Mouse (Mus musculus): Measurements from ENCODE around the gene Prex1. TPM values are rescaled to one million over a fixed set of nuclear protein-coding genes. Genes with fewer than 3 reads are reported as not detected.

Gene Prex1
- polyA plus RNA-seq, 1 experiment from 2014 or later = 32.7 TPM

DNA sequence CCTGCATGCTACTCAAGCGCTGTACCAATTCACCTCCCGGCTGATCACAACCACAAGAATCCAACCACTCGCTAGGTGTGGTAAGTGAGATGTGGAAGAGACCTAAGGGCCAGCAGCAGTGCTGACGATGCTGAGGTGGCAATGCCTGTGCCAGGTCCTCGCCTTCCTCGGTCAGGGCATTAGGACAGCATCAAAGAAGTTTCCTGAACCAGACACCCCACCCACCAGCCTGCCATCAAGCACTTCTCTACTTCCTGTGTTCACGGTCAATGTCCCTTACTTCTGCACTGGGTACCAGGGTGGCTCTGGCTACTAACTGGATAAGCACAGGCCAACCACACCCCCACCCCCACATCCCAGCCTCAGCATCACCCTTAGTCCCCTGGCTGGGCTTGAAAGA, 91.0 kb downstream of the Prex1 start:
- WGBS = 91% methylated on average over 7 of the region's 7 CpGs

DNA sequence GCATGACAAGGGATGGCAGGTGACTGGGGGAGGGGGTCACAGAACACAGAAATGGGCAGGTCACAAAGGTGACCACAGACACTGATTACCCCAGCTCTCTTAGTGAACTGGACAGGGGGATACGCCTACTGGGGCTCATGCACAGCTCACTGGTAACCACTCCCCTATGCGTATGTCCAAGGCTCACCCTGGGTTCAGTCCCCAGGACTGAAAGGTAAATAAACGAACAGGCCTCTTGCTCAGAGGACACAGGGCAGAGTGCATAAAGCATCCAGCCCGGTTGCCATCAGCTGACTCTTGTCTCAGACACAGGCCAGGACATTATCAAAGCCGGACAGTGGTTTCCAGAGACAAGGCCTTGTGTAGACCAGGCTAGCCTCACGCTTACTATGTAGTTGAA, 91.6 kb downstream of the Prex1 start:
- ATAC-seq = no peak
- WGBS = 91% methylated on average over 6 of the region's 6 CpGs
- peaks cover 21% of the 10 kb centered on the region for H3K4me1 ChIP-seq

More for the DNA sequence above, 91.0 kb downstream of the Prex1 start:
- H3K4me3 ChIP-seq = no peak overlapping the region
- H3K27ac ChIP-seq = peak overlapping the region; percentile 57; the same call in 1 of the 2 replicates
- ATAC-seq = peak; percentile 8; the same call in 1 of the 2 replicates
- no peak overlapping the region for H3K9ac ChIP-seq
- H3K36me3 ChIP-seq (ENCODE audit: poor library complexity, severe bottlenecking) = peaks cover 29% of the 10 kb centered on the region
- no peaks in the 10 kb centered on the region for H3K27me3 ChIP-seq
- H3K4me2 ChIP-seq = no peak overlapping the region
- peaks cover 21% of the 10 kb centered on the region for H3K4me1 ChIP-seq
- H3K9me3 ChIP-seq (replicated peaks) = no peaks in the 10 kb centered on the region

DNA sequence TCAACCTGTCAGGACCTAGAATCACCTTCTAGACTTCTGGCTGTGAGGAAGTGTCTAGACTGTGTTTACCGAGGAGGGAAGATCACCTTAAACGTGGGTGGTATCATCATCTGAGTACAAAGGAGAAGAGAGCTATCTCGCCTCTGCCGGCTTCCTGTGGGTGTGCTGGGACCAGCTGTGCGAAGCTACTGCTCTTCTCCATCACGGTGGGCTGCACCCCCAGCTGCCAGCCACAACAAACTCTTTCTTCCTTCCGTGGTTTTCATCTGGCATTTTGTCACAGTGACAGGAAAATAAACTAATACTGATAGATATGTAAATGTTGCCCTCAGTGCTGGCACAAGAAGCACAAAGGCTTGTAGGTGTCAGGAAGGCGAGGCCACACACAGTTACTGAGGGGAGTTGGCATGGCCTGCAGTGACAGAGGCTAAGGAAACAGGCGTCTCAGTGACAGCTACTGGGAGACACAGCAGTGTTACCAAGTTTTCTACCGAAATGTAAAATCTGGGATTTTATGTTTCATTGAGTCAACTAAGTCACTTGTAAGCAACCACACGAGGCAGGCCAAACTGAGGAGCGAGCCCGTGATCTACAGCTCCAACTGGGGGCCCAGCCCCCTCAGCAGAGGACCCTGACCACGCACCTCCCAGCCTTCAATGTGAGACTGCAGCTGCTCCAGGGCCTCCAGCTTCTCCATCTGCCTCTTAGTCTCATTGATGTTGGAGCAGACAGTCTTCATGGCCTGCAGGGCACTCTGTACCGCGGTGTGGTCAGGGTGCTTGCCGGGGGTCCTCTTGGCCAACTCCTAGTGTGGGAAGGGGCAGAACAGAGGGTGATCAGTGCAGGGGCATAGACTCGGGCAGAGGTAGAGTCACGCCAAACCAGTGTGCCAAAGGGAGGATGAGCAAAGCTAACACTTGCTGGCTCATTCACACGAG, 92.8 kb downstream of the Prex1 start:
- H3K4me2 ChIP-seq = no peak overlapping the region
- no peak overlapping the region for H3K4me3 ChIP-seq
- H3K27me3 ChIP-seq = no peaks in the 10 kb centered on the region
- no peaks in the 10 kb centered on the region for H3K9me3 ChIP-seq (replicated peaks)
- H3K27ac ChIP-seq = peak overlapping the region; percentile 40; the same call in 1 of the 2 replicates
- no peak for ATAC-seq
- peaks cover 21% of the 10 kb centered on the region for H3K4me1 ChIP-seq
- peaks cover 26% of the 10 kb centered on the region for H3K36me3 ChIP-seq (ENCODE audit: poor library complexity, severe bottlenecking)
- WGBS = 83% methylated on average over 20 of the region's 20 CpGs
- H3K9ac ChIP-seq = no peak overlapping the region

More for the DNA sequence above, 91.6 kb downstream of the Prex1 start:
- Histone ChIP-seq H3K36me3 (ENCODE audit: poor library complexity, severe bottlenecking) (peaks cover 30% of the 10 kb centered on the region), H3K4me3 (no peak overlapping the region), H3K27me3 (no peaks in the 10 kb centered on the region), H3K9me3 (replicated peaks) (no peaks in the 10 kb centered on the region), H3K27ac (no peak overlapping the region), H3K4me2 (no peak overlapping the region), H3K9ac (no peak overlapping the region)

DNA sequence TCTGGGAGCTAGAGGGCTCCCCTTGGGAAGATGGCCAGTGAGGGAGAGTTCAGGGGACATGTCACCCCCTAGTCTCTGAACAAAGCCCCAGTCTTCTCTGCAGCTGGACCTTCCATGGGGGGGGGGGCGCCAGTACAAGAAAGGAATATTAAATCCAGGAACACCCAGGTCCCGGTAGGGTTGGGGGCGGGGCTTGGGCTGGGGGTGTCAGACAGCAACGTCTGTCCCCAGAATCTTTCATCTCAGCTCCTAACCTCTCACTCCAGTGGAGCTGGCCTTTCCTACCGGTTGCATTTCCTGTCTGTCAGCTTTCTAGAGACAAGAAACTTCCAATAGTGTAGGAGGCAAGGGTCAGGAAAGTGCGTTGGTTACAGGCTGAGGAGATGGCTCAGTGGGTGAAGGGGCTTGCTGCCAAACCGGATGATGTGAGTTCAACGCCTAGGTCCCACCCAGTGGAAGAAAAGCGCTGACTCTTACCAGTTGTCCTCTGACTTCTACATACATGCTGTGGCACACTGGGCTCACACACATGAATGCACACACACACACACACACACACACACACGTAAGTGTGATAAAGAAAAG, 93.6 kb downstream of the Prex1 start:
- no peak for ATAC-seq

DNA sequence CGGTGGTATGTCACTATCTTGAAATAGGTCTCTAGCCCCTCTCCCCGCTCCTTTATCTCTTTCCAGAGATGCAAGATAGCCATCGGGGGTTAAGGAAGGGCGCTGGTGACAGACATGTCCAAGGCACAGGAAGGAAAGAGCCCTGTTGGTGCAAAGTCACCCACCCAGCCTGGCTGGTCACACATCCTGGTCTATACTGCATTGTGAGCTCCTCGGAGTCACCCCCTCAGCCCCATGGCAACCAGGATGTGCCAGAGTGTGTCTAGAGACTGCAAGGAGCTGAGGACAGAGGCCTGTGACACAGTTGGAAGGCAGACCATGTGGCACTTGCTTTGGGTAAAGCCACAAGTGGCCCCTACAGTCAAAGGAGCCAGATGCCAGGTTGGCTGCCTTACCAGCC, 94.4 kb downstream of the Prex1 start:
- ATAC-seq = no peak
- Histone ChIP-seq H3K9me3 (replicated peaks) (no peaks in the 10 kb centered on the region), H3K4me2 (no peak overlapping the region), H3K36me3 (ENCODE audit: poor library complexity, severe bottlenecking) (peaks cover 38% of the 10 kb centered on the region), H3K27me3 (no peaks in the 10 kb centered on the region), H3K4me1 (peaks cover 21% of the 10 kb centered on the region), H3K9ac (no peak overlapping the region), H3K27ac (no peak overlapping the region), H3K4me3 (no peak overlapping the region)
- 97% methylated on average over 5 of the region's 5 CpGs for WGBS

More for the DNA sequence above, 93.6 kb downstream of the Prex1 start:
- H3K9me3 ChIP-seq (replicated peaks) = no peaks in the 10 kb centered on the region
- 86% methylated on average over 10 of the region's 10 CpGs for WGBS
- H3K27me3 ChIP-seq = no peaks in the 10 kb centered on the region
- H3K27ac ChIP-seq = no peak overlapping the region
- H3K9ac ChIP-seq = no peak overlapping the region
- H3K4me2 ChIP-seq = no peak overlapping the region
- H3K36me3 ChIP-seq (ENCODE audit: poor library complexity, severe bottlenecking) = peaks cover 34% of the 10 kb centered on the region
- H3K4me1 ChIP-seq = peaks cover 21% of the 10 kb centered on the region
- no peak overlapping the region for H3K4me3 ChIP-seq

DNA sequence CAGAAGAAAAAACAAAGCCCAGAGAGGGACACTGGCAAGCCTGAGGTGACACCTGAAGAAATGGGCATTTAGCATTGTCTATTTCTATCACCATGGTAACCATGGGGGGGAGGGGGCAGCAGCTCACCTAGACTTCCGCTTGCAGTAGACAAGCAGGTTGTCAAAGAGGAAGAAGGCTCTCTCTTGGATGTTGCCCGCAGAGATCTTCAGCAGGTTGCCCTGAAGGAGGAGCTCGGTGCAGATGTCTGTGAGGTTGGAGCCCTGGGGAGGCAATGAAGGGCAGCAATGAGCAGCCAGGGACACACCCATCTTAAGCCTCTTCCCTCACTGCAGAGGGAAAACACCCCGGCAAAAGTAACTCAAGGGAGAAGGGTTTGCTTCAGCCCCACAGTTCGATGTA, 95.9 kb downstream of the Prex1 start:
- WGBS = 95% methylated on average over 5 of the region's 5 CpGs
- H3K36me3 ChIP-seq (ENCODE audit: poor library complexity, severe bottlenecking) = peaks cover 45% of the 10 kb centered on the region
- no peaks in the 10 kb centered on the region for H3K9me3 ChIP-seq (replicated peaks)
- H3K9ac ChIP-seq = no peak overlapping the region
- H3K4me3 ChIP-seq = no peak overlapping the region
- no peak overlapping the region for H3K27ac ChIP-seq
- H3K27me3 ChIP-seq = no peaks in the 10 kb centered on the region
- H3K4me2 ChIP-seq = no peak overlapping the region
- H3K4me1 ChIP-seq = peaks cover 8% of the 10 kb centered on the region
- ATAC-seq = no peak

DNA sequence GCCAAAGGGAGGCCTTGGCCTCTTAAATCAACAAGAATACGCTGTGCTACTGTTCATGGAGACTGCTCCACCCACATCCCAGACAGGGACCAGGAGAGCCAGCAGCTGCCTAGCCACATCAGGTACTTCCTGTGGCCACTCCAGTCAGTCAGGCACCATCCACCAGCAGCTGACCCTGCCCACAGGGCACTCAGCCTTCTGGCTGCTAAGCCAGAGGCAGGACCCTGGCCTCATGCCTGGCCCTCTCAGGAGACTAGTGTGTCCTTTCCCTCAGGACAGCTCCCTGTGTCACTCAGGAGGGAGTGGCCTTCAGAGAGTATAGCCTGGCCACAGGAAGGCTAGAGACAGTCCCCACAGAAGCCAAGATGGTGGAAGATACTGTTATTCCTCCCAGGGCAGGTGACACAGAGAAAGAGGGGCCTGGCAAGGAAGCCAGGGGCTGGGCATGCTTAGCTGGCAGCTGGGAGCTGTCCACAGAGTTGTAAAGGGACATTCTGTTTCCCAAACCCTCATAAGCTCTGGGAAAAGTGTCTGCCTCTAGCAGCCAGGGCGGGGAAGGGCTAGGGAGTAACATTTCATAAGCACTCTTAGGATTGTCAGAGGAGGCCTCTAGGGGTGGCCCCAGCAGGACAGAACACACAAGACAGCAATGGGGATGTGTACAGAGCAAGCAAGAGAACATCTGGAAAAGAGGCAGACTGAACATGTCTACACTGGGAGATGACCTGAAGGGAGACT, 98.1 kb downstream of the Prex1 start:
- no peak for ATAC-seq
- Histone ChIP-seq H3K27ac (no peak overlapping the region), H3K36me3 (ENCODE audit: poor library complexity, severe bottlenecking) (peaks cover 55% of the 10 kb centered on the region), H3K4me2 (no peak overlapping the region), H3K9ac (no peak overlapping the region), H3K4me1 (no peaks in the 10 kb centered on the region), H3K4me3 (no peak overlapping the region), H3K27me3 (no peaks in the 10 kb centered on the region), H3K9me3 (replicated peaks) (no peaks in the 10 kb centered on the region)
- whole genome bisulfite sequencing = 85% methylated on average over 2 of the region's 2 CpGs

DNA sequence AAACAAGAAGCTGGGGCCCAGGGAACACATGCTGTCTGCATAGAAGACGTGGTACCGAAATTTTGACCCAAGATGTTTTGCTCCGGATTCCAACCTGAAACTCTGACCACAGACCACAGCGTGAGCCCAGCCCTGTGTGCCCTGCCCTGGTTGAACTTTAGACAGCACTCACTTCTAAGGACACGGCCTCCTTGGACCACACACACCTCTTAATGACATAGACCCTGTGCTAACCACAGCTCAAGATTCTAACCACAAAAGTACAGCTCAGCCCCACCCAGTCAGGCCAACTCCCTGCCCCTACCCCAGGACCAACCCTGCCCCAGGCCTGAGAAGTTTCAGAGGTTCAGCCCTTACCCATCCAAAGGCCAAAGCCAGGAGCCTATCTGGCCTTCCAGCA, 103.4 kb downstream of the Prex1 start:
- Histone ChIP-seq H3K4me2 (no peak overlapping the region), H3K4me1 (0 out of 2 replicates have a peak, but pooled peaks cover 6% of the 10 kb centered on the region), H3K36me3 (ENCODE audit: poor library complexity, severe bottlenecking) (peaks cover 42% of the 10 kb centered on the region), H3K9ac (no peak overlapping the region), H3K27ac (no peak overlapping the region), H3K4me3 (no peak overlapping the region), H3K27me3 (no peaks in the 10 kb centered on the region), H3K9me3 (replicated peaks) (no peaks in the 10 kb centered on the region)
- 92% methylated on average over 5 of the region's 5 CpGs for WGBS
- no peak for ATAC-seq

DNA sequence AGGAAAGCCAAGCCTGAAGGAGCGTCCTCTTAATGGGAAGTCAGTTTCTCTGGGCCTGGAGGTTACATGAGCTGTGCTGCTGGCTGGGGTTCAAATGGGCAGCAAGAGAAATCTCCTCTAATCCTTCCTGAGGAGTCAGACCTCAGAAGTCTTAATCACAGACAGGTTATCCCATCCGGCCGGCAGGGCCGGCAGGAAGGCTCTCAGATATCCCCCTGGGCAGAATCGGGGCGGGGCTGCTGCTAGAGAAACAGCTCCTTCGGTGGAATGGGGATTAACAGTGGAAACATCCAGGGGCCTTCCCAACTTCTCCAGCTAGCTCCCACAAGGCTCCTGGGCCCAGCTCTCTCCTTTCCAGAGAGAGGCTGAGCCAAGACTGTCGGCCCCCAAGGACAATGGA, 105.1 kb downstream of the Prex1 start:
- Histone ChIP-seq H3K4me2 (no peak overlapping the region), H3K9ac (no peak overlapping the region), H3K4me3 (no peak overlapping the region), H3K4me1 (0 out of 2 replicates have a peak, but pooled peaks cover 6% of the 10 kb centered on the region), H3K36me3 (ENCODE audit: poor library complexity, severe bottlenecking) (peaks cover 36% of the 10 kb centered on the region), H3K27ac (no peak overlapping the region), H3K9me3 (replicated peaks) (no peaks in the 10 kb centered on the region), H3K27me3 (no peaks in the 10 kb centered on the region)
- 25% methylated on average over 8 of the region's 8 CpGs for WGBS
- ATAC-seq = no peak

DNA sequence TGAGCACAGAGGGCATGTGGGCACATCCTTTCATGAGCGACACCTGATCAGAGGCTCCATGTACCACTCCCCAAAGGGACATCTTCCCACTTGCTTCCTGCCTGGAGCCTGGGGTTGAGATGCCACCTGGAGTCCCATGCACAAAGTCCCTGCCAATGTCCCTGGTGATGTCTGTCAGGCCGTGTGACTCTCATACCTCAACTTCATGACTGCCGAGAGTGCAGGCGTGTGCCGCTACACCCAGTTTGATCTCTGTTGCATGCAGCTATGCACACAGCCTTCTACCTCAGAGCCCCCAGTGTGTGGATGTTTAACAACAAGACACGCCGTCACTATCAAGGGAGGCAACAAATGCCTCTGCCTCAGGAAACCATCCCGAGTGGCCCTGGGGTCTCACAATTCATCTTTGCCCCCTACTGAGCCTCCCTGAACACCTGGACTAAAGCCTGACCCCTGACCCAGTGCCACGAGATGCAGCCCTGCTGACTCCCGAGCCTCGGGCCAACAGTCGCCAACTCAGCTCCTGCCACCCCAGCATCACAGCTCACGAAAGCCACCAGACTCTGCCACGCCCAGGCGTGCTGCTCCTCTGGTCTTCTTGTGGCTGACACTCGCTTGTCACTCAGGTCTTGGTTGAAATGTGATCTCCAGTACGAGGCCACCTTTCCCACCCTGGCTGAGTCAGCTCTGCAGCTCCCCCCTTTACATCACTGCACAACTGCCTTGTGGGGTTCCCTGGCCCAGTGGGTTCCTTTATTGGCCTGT, 107.0 kb downstream of the Prex1 start:
- H3K4me3 ChIP-seq = no peak overlapping the region
- no peak overlapping the region for H3K9ac ChIP-seq
- H3K36me3 ChIP-seq (ENCODE audit: poor library complexity, severe bottlenecking) = peaks cover 35% of the 10 kb centered on the region
- H3K4me1 ChIP-seq = 0 out of 2 replicates have a peak, but pooled peaks cover 8% of the 10 kb centered on the region
- H3K27me3 ChIP-seq = no peaks in the 10 kb centered on the region
- H3K27ac ChIP-seq = no peak overlapping the region; the same call in 1 of the 2 replicates
- H3K9me3 ChIP-seq (replicated peaks) = no peaks in the 10 kb centered on the region
- H3K4me2 ChIP-seq = no peak overlapping the region
- WGBS = 85% methylated on average over 17 of the region's 17 CpGs
- ATAC-seq = no peak

DNA sequence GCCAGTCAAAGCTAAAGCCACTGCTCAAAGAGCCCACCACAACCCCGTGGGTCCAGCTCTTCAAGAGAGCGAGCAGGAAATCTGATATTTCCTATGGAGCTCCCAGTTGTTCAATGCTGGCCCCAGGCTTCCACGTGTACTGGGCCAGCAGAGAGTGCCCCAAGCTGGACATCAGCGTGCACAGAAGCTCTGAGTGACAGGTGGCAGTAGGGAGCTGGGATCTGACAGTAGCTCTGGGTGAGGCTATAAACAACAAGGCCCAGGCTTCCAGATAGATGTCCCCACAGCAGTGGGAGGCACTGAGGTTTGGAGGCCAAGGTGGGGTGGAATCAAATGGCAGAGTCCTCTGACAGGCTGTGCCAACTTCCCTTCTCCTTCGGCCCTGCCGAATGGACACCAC, 107.6 kb downstream of the Prex1 start:
- H3K9ac ChIP-seq = no peak overlapping the region
- no peak overlapping the region; the same call in 1 of the 2 replicates for H3K27ac ChIP-seq
- no peaks in the 10 kb centered on the region for H3K9me3 ChIP-seq (replicated peaks)
- H3K4me3 ChIP-seq = no peak overlapping the region
- H3K27me3 ChIP-seq = no peaks in the 10 kb centered on the region
- no peak overlapping the region for H3K4me2 ChIP-seq
- 0 out of 2 replicates have a peak, but pooled peaks cover 8% of the 10 kb centered on the region for H3K4me1 ChIP-seq
- 64% methylated on average over 6 of the region's 6 CpGs for WGBS
- peaks cover 39% of the 10 kb centered on the region for H3K36me3 ChIP-seq (ENCODE audit: poor library complexity, severe bottlenecking)
- no peak for ATAC-seq

Measured in forebrain, embryonic 13.5 days (tissue).